Mouse (Mus musculus) left cerebral cortex, adult 2 months (tissue): ENCODE results near the gene Sntb2. TPM values are rescaled to one million over a fixed set of nuclear protein-coding genes. Genes with fewer than 3 reads are reported as not detected.

ENCODE experiments used
- DNase-seq, 2 experiments: peaks; one replicate each; pipeline ENCODE4 v3.0.0; 2021 to 2022; ENCODE audit warnings: low spot score in 2 of 2, mixed read lengths in 1 of 2; ENCODE audit errors: extremely low spot score in 1 of 2
- H3K27ac ChIP-seq: fragments of 200-600 bp; 2 replicates; pipeline ENCODE4 v1.8.1; 2022
- H3K4me3 ChIP-seq: fragments of 200-600 bp; 2 replicates; pipeline ENCODE4 v1.8.1; 2022
- CTCF ChIP-seq: fragments of 200-600 bp; IDR thresholded peaks from 2 replicates; pipeline ENCODE4 v1.8.1; 2022; ENCODE audit warnings: antibody characterized with exemption, mild to moderate bottlenecking, moderate library complexity
- intact Hi-C: fragments of 180-260 bp; cut with DNase I; formaldehyde crosslinking; loops from one replicate; pipeline ENCODE4 v1.15.1; 2025
- total RNA-seq, 2 experiments: library from RNA; stranded (reverse); gene quantifications; 2 replicates each; pipeline ENCODE4 v1.2.3; 2021

The Sntb2 gene
- total RNA-seq, 2 experiments from 2014 or later = 20.2 to 26.5 TPM

GRCm38 (mm10) chr8:106932376-106933065, 3.0 kb upstream of the Sntb2 start:
- TF ChIP-seq CTCF = no peak
- Histone ChIP-seq H3K27ac (no peak overlapping the region), H3K4me3 (no peak overlapping the region)
- intact Hi-C loops = no loop called here
- DNase-seq = no peak

GRCm38 (mm10) chr8:106933506-106934143, 1.9 kb upstream of the Sntb2 start:
- TF ChIP-seq CTCF = no peak
- Histone ChIP-seq H3K27ac (no peak overlapping the region), H3K4me3 (no peak overlapping the region)
- intact Hi-C loops = no loop called here
- no peak for DNase-seq

DNA sequence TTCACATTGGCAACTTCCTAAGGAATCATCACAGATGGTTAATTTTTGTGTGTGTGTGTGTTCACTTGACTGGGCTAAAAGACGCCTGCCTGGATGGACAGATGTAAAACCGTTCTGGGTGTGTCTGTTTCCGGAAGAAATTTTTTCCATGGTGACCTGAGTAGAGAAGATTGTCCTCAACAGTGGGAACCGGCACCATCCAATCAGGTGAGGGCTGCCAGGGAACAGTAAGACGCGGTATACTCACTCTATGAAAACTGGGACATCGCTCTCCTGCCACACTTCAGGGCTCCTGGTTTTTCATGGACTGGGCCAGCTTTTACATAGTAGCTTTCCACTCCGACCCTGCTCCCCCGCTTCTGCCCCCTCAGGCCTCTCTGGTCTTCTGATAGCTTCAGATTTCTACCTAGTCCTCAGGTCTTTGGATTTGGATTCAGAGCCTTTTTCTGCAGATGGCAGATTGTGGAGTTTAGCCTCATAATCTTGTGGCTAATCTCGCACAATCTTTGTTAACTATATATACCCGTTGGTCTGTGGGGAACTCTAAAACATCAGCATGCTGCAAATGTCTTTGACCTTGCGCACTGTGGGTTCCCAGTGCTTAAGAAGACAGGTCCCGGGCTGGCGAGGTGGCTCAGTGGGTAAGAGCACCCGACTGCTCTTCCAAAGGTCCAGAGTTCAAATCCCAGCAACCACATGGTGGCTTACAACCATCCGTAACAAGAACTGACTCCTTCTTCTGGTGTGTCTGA, 1.1 kb upstream of the Sntb2 start:
- intact Hi-C loops = no loop called here
- DNase-seq = no peak
- Histone ChIP-seq H3K27ac (no peak overlapping the region), H3K4me3 (no peak overlapping the region)
- TF ChIP-seq CTCF = no peak

DNA sequence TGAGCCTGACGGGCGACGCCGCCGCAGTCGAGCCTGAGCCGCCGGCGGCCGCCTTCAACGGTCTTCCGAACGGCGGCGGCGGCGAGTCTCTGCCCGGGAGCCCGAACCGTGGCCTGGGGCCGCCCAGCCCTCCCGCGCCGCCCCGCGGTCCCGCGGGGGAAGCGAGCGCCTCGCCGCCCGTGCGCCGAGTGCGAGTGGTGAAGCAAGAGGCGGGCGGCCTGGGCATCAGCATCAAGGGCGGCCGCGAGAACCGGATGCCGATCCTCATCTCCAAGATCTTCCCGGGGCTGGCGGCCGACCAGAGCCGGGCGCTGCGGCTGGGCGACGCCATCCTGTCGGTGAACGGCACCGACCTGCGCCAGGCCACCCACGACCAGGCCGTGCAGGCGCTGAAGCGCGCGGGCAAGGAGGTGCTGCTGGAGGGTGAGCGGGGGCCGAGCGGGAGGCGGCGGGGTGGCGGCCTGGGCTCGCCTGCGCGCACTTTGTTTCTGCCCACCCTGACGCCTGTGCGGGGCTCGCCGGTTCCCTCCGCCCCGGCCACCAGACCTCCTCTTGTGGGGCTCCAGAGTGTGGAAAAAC, 438 bp downstream of the Sntb2 start:
- DNase-seq = peak; percentile 44 to 52
- no peak; the same call in 1 of the 2 replicates for TF ChIP-seq CTCF
- peak overlapping the region; percentile 93 for H3K27ac ChIP-seq
- H3K4me3 ChIP-seq = peak overlapping the region; percentile 78
- intact Hi-C loops = loop anchor here (2.0 to 5.0 kb wide), 2 partner anchors 46 to 67 kb away; no protein-coding TSS in a partner anchor

- intact Hi-C loops = loop anchor here (2.0 to 5.0 kb wide), 2 partner anchors 46 to 66 kb away; no protein-coding TSS in a partner anchor
- H3K4me3 ChIP-seq = peak overlapping the region; percentile 78
- TF ChIP-seq CTCF = no peak
- peak overlapping the region; percentile 93 for H3K27ac ChIP-seq
- peak in 1 of 2 experiments; percentile 31 for DNase-seq
Measured at GRCm38 (mm10) chr8:106936478-106937051, 1.0 kb downstream of the Sntb2 start.

DNA sequence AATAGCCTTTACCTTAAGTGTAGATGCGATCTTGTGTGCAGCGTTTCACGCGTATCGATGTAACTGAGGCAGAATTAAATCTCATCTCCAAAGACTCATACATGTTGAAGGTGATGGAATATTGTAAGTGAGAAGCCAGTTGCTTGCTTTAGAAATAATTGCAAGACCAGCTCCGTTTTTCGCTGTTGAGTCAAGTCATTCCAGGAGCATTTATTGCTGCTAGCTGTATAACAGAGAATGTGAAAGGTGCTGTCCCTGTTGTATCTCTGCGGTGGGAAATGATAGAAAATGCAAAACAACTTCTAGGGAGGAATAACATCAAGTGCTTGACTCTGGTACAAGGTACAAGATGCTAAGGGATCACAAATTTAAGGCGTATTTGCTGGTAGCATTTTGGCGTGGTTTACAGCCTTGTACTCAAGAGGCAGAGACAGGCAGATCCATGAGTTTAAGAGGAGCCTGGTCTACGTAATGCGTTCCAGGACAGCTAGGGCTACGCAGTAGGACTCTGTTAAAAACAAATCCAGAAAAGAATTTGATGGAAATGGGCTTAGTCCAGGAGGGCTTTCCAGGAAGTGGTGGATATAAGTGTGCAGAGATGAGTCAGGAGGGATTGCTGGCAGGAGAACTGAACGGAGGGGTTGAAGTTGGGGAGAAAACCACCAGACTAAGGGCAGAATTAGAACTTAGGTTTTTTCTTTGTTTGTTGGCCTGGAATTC, 1.7 kb downstream of the Sntb2 start:
- no peak for DNase-seq
- TF ChIP-seq CTCF = no peak
- H3K27ac ChIP-seq = peak overlapping the region; percentile 93
- intact Hi-C loops = loop anchor here (2.0 to 5.0 kb wide), 2 partner anchors 45 to 66 kb away; no protein-coding TSS in a partner anchor
- H3K4me3 ChIP-seq = peak overlapping the region; percentile 78

DNA sequence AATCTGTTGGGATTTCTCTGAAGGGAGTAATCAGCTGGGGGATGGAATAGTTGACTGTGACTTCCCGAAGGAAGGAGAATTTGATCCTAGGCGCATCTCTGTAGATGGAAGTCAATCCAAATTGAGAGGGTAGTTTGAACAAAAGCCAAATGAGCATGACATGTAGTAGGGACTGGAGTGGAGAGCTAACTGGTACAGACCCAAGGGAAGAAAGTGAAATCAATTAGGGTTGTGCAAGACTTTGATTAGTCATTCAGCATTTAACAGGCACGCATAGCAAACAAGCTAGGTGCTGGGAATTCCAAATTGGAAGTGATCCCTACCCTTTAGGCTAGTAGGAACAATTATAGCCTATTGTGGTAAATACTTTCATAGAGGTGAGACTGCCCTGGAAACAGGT, 6.3 kb downstream of the Sntb2 start:
- intact Hi-C loops = no loop called here
- no peak overlapping the region for H3K27ac ChIP-seq
- no peak overlapping the region for H3K4me3 ChIP-seq
- TF ChIP-seq CTCF = no peak
- no peak for DNase-seq

DNA sequence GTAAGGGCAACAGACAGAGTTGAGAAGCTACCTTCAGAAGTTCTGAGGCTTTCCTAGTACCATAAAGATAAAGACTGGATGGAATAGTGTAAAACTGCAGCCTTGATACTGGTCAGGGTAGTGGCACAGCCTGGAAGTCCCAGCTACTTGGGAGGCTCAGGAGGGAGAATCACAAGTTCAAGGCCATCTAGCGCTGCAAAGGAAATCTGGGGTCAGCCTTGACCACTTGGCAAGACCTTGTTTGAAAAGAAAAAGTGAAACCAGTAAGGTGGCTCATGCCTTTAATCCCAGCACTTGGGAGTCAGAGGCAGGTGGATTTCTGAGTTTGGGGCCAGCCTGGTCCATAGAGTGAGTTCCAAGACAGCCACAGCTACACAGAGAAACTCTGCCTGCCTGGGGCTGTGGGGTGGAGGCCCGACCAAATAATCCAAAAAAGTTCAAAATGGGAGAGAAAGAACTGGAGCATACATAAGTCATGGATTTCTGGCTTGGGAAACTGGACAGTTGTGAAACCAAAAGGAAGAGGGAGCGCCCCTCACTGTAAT, 8.4 kb downstream of the Sntb2 start:
- H3K27ac ChIP-seq = no peak overlapping the region; the same call in 1 of the 2 replicates
- no peak for DNase-seq
- no peak overlapping the region for H3K4me3 ChIP-seq
- TF ChIP-seq CTCF = no peak
- intact Hi-C loops = no loop called here

GRCm38 (mm10) chr8:106944756-106945155, 9.2 kb downstream of the Sntb2 start:
- TF ChIP-seq CTCF = no peak
- no peak for DNase-seq
- no peak overlapping the region for H3K4me3 ChIP-seq
- H3K27ac ChIP-seq = peak overlapping the region; percentile 63; the same call in 1 of the 2 replicates
- intact Hi-C loops = no loop called here

GRCm38 (mm10) chr8:106948678-106949243, 13.2 kb downstream of the Sntb2 start:
- no peak for TF ChIP-seq CTCF
- no peak overlapping the region for H3K4me3 ChIP-seq
- intact Hi-C loops = loop anchor here (2.0 kb wide), 1 partner anchor 42 kb away; no protein-coding TSS in a partner anchor
- H3K27ac ChIP-seq = no peak overlapping the region
- peak in 1 of 2 experiments; percentile 26 for DNase-seq
